Mouse (Mus musculus): ENCODE data around the gene Rin2. TPM values are rescaled to one million over a fixed set of nuclear protein-coding genes. Genes with fewer than 3 reads are reported as not detected.

Gene Rin2
- polyA plus RNA-seq, 1 experiment, result 4.4 TPM

- H3K79me2 ChIP-seq (ENCODE audit: control insufficient read depth, insufficient read depth), result no peaks in the 10 kb centered on the region
- no peaks in the 10 kb centered on the region for H3K27me3 ChIP-seq (ENCODE audit: control insufficient read depth, insufficient read depth, insufficient read length)
- no peak overlapping the region for H3K4me2 ChIP-seq (ENCODE audit: low read depth)
- H3ac ChIP-seq (ENCODE audit: control insufficient read depth, insufficient read length), result no peak overlapping the region
- no peak for TF ChIP-seq E2F4 (IDR thresholded peaks at IDR 0.05; ENCODE audit: insufficient read depth)
- no peak for TF ChIP-seq POLR2AphosphoS2 (IDR thresholded peaks at IDR 0.05; ENCODE audit: insufficient read length, low read depth)
- no peak for TF ChIP-seq MYOD1 (IDR thresholded peaks at IDR 0.05; ENCODE audit: control insufficient read depth in 1 of 3, insufficient read length in 2 of 3, low read depth in 2 of 3)
- no peak for TF ChIP-seq MYOG (IDR thresholded peaks at IDR 0.05; ENCODE audit: control insufficient read depth in 1 of 3, insufficient read depth in 1 of 3, insufficient read length in 2 of 3, low read depth in 2 of 3)
- TF ChIP-seq REST (IDR thresholded peaks at IDR 0.05; ENCODE audit: insufficient read depth, insufficient read length), result no peak
- no peak for TF ChIP-seq TCF3 (IDR thresholded peaks at IDR 0.05; ENCODE audit: insufficient read length, low read depth)
- TF ChIP-seq MAX (IDR thresholded peaks at IDR 0.05; ENCODE audit: low read depth), result no peak
- TF ChIP-seq SRF (IDR thresholded peaks at IDR 0.05; ENCODE audit: control insufficient read depth, insufficient read length, low read depth), result no peak
- TF ChIP-seq CEBPB (IDR thresholded peaks at IDR 0.05; ENCODE audit: insufficient read depth, poor library complexity, severe bottlenecking), result no peak
- TF ChIP-seq TCF12 (IDR thresholded peaks at IDR 0.05; ENCODE audit: insufficient read depth, poor library complexity, severe bottlenecking), result no peak
- no peak overlapping the region for H3K4me3 ChIP-seq
- H3K36me3 ChIP-seq (ENCODE audit: control insufficient read depth, insufficient read depth), result no peaks in the 10 kb centered on the region
These were observed 142.2 kb downstream of the Rin2 start for GRCm38 (mm10) chr2:145817195-145817594.

DNA sequence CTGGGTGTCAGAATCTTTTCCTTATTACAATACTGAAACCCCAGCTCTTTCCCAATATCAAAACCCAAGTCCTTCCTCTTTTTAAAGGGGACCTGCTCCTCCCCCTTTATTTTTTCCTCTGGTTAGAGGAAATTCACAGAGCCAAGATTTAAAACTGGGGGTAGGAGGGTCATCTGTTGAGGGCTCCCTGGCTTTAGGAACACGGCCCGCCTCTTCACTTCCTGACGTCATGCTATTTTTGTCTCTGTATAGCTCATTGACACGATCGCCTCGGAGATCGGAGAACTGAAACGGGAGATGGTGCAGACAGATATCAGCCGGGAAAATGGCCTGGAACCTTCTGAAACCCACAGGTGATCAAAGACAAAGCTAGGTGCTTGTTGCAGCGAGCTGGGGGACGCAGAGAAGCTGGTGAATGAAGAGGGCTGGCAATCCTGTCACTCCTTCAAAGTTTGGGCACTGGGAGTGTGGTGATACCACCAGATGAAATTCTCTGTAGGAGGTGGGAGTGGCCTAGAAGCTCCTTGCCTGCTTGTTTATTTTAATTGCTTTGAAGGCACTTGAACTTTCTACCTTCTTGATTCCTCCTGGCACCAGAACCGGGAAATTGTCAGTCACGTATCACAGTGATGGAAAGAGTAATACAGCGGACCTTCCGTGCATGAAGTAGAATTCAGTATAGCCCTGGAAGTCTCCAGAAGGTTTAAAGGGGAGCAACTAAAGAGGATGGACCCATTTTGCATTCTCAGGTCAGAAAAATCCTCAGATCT is 147.2 kb downstream of the Rin2 start:
- Histone ChIP-seq H3K27me3 (ENCODE audit: control insufficient read depth, insufficient read depth, insufficient read length) (no peaks in the 10 kb centered on the region), H3K4me3 (no peak overlapping the region), H3K4me2 (ENCODE audit: low read depth) (no peak overlapping the region), H3K79me2 (ENCODE audit: control insufficient read depth, insufficient read depth) (no peaks in the 10 kb centered on the region), H3ac (ENCODE audit: control insufficient read depth, insufficient read length) (no peak overlapping the region), H3K36me3 (ENCODE audit: control insufficient read depth, insufficient read depth) (no peaks in the 10 kb centered on the region)
- TF ChIP-seq TCF12 (IDR thresholded peaks at IDR 0.05; ENCODE audit: insufficient read depth, poor library complexity, severe bottlenecking), result no peak
- TF ChIP-seq POLR2AphosphoS2 (IDR thresholded peaks at IDR 0.05; ENCODE audit: insufficient read length, low read depth), result no peak
- no peak for TF ChIP-seq POLR2A (IDR thresholded peaks at IDR 0.05; ENCODE audit: insufficient read length, low read depth)
- no peak for TF ChIP-seq MYOD1 (IDR thresholded peaks at IDR 0.05; ENCODE audit: control insufficient read depth in 1 of 3, insufficient read length in 2 of 3, low read depth in 2 of 3)
- no peak for TF ChIP-seq E2F4 (IDR thresholded peaks at IDR 0.05; ENCODE audit: insufficient read depth)
- TF ChIP-seq SRF (IDR thresholded peaks at IDR 0.05; ENCODE audit: control insufficient read depth, insufficient read length, low read depth), result no peak
- TF ChIP-seq MYOG (IDR thresholded peaks at IDR 0.05; ENCODE audit: control insufficient read depth in 1 of 3, insufficient read depth in 1 of 3, insufficient read length in 2 of 3, low read depth in 2 of 3), result no peak
- no peak for TF ChIP-seq USF1 (IDR thresholded peaks at IDR 0.05; ENCODE audit: low read depth)
- TF ChIP-seq CEBPB (IDR thresholded peaks at IDR 0.05; ENCODE audit: insufficient read depth, poor library complexity, severe bottlenecking), result no peak
- TF ChIP-seq MAX (IDR thresholded peaks at IDR 0.05; ENCODE audit: low read depth), result no peak
- TF ChIP-seq TCF3 (IDR thresholded peaks at IDR 0.05; ENCODE audit: insufficient read length, low read depth), result no peak
- no peak for TF ChIP-seq REST (IDR thresholded peaks at IDR 0.05; ENCODE audit: insufficient read depth, insufficient read length)

- H3K79me2 ChIP-seq (ENCODE audit: control insufficient read depth, insufficient read depth), result no peaks in the 10 kb centered on the region
- H3K36me3 ChIP-seq (ENCODE audit: control insufficient read depth, insufficient read depth), result no peaks in the 10 kb centered on the region
- H3K4me2 ChIP-seq (ENCODE audit: low read depth), result no peak overlapping the region
- no peaks in the 10 kb centered on the region for H3K27me3 ChIP-seq (ENCODE audit: control insufficient read depth, insufficient read depth, insufficient read length)
- no peak overlapping the region for H3ac ChIP-seq (ENCODE audit: control insufficient read depth, insufficient read length)
- TF ChIP-seq SRF (IDR thresholded peaks at IDR 0.05; ENCODE audit: control insufficient read depth, insufficient read length, low read depth) (no peak), MYOD1 (IDR thresholded peaks at IDR 0.05; ENCODE audit: control insufficient read depth in 1 of 3, insufficient read length in 2 of 3, low read depth in 2 of 3) (no peak), TCF3 (IDR thresholded peaks at IDR 0.05; ENCODE audit: insufficient read length, low read depth) (no peak), TCF12 (IDR thresholded peaks at IDR 0.05; ENCODE audit: insufficient read depth, poor library complexity, severe bottlenecking) (no peak), MYOG (IDR thresholded peaks at IDR 0.05; ENCODE audit: control insufficient read depth in 1 of 3, insufficient read depth in 1 of 3, insufficient read length in 2 of 3, low read depth in 2 of 3) (no peak), REST (IDR thresholded peaks at IDR 0.05; ENCODE audit: insufficient read depth, insufficient read length) (no peak), POLR2A (IDR thresholded peaks at IDR 0.05; ENCODE audit: insufficient read length, low read depth) (no peak), CEBPB (IDR thresholded peaks at IDR 0.05; ENCODE audit: insufficient read depth, poor library complexity, severe bottlenecking) (no peak), USF1 (IDR thresholded peaks at IDR 0.05; ENCODE audit: low read depth) (no peak), POLR2AphosphoS2 (IDR thresholded peaks at IDR 0.05; ENCODE audit: insufficient read length, low read depth) (no peak), MAX (IDR thresholded peaks at IDR 0.05; ENCODE audit: low read depth) (no peak), E2F4 (IDR thresholded peaks at IDR 0.05; ENCODE audit: insufficient read depth) (no peak)
- no peak overlapping the region for H3K4me3 ChIP-seq
These were observed 148.0 kb downstream of the Rin2 start for GRCm38 (mm10) chr2:145822783-145823729.

GRCm38 (mm10) chr2:145824749-145825148 is 149.7 kb downstream of the Rin2 start:
- no peaks in the 10 kb centered on the region for H3K27me3 ChIP-seq (ENCODE audit: control insufficient read depth, insufficient read depth, insufficient read length)
- H3K4me3 ChIP-seq, result no peak overlapping the region
- no peaks in the 10 kb centered on the region for H3K79me2 ChIP-seq (ENCODE audit: control insufficient read depth, insufficient read depth)
- no peak overlapping the region for H3ac ChIP-seq (ENCODE audit: control insufficient read depth, insufficient read length)
- TF ChIP-seq MYOD1 (IDR thresholded peaks at IDR 0.05; ENCODE audit: control insufficient read depth in 1 of 3, insufficient read length in 2 of 3, low read depth in 2 of 3) (no peak), POLR2A (IDR thresholded peaks at IDR 0.05; ENCODE audit: insufficient read length, low read depth) (no peak), POLR2AphosphoS2 (IDR thresholded peaks at IDR 0.05; ENCODE audit: insufficient read length, low read depth) (no peak), TCF12 (IDR thresholded peaks at IDR 0.05; ENCODE audit: insufficient read depth, poor library complexity, severe bottlenecking) (no peak), TCF3 (IDR thresholded peaks at IDR 0.05; ENCODE audit: insufficient read length, low read depth) (no peak), MYOG (IDR thresholded peaks at IDR 0.05; ENCODE audit: control insufficient read depth in 1 of 3, insufficient read depth in 1 of 3, insufficient read length in 2 of 3, low read depth in 2 of 3) (no peak), CEBPB (IDR thresholded peaks at IDR 0.05; ENCODE audit: insufficient read depth, poor library complexity, severe bottlenecking) (no peak), E2F4 (IDR thresholded peaks at IDR 0.05; ENCODE audit: insufficient read depth) (no peak)
- no peaks in the 10 kb centered on the region for H3K36me3 ChIP-seq (ENCODE audit: control insufficient read depth, insufficient read depth)
- H3K4me2 ChIP-seq (ENCODE audit: low read depth), result no peak overlapping the region
